Mouse (Mus musculus): ENCODE results near the gene Sae1. TPM values are rescaled to one million over a fixed set of nuclear protein-coding genes. Genes with fewer than 3 reads are reported as not detected.
"Not testable (repeated sequence)": the region's sequence is repeated elsewhere in the genome, so short reads cannot be mapped to it uniquely, and the experiment has no call there.

Sae1 gene
- polyA plus RNA-seq, 1 experiment = 169 TPM

- TF ChIP-seq SRF (IDR thresholded peaks at IDR 0.05; ENCODE audit: control insufficient read depth, insufficient read length, low read depth) = no peak
- peak; percentile 64 for TF ChIP-seq POLR2A (IDR thresholded peaks at IDR 0.05; ENCODE audit: insufficient read length, low read depth)
- no peak for TF ChIP-seq MAX (IDR thresholded peaks at IDR 0.05; ENCODE audit: low read depth)
- peak overlapping the region; percentile 65 for H3ac ChIP-seq (ENCODE audit: control insufficient read depth, insufficient read length)
- H3K4me2 ChIP-seq (ENCODE audit: low read depth) = peak overlapping the region; percentile 100
- peaks cover 32% of the 10 kb centered on the region for H3K79me2 ChIP-seq (ENCODE audit: control insufficient read depth, insufficient read depth)
- H3K27me3 ChIP-seq (ENCODE audit: control insufficient read depth, insufficient read depth, insufficient read length) = no peaks in the 10 kb centered on the region
- H3K36me3 ChIP-seq (ENCODE audit: control insufficient read depth, insufficient read depth) = no peaks in the 10 kb centered on the region
- H3K4me3 ChIP-seq = peak overlapping the region; percentile 98
These were observed 11.7 kb upstream of the Sae1 start for GRCm38 (mm10) chr7:16399098-16399819.

- TF ChIP-seq POLR2A (IDR thresholded peaks at IDR 0.05; ENCODE audit: insufficient read length, low read depth) (no peak), USF1 (IDR thresholded peaks at IDR 0.05; ENCODE audit: low read depth) (no peak), E2F4 (IDR thresholded peaks at IDR 0.05; ENCODE audit: insufficient read depth) (no peak), TCF3 (IDR thresholded peaks at IDR 0.05; ENCODE audit: insufficient read length, low read depth) (no peak), MYOD1 (IDR thresholded peaks at IDR 0.05; ENCODE audit: control insufficient read depth in 1 of 3, insufficient read length in 2 of 3, low read depth in 2 of 3) (no peak), POLR2AphosphoS2 (IDR thresholded peaks at IDR 0.05; ENCODE audit: insufficient read length, low read depth) (no peak), MAX (IDR thresholded peaks at IDR 0.05; ENCODE audit: low read depth) (no peak), MYOG (IDR thresholded peaks at IDR 0.05; ENCODE audit: control insufficient read depth in 1 of 3, insufficient read depth in 1 of 3, insufficient read length in 2 of 3, low read depth in 2 of 3) (no peak), SRF (IDR thresholded peaks at IDR 0.05; ENCODE audit: control insufficient read depth, insufficient read length, low read depth) (no peak), CEBPB (IDR thresholded peaks at IDR 0.05; ENCODE audit: insufficient read depth, poor library complexity, severe bottlenecking) (no peak), REST (IDR thresholded peaks at IDR 0.05; ENCODE audit: insufficient read depth, insufficient read length) (no peak), TCF12 (IDR thresholded peaks at IDR 0.05; ENCODE audit: insufficient read depth, poor library complexity, severe bottlenecking) (no peak)
- Histone ChIP-seq H3K4me3 (peak overlapping the region; percentile 98), H3ac (ENCODE audit: control insufficient read depth, insufficient read length) (peak overlapping the region; percentile 65), H3K36me3 (ENCODE audit: control insufficient read depth, insufficient read depth) (no peaks in the 10 kb centered on the region), H3K4me2 (ENCODE audit: low read depth) (peak overlapping the region; percentile 100), H3K79me2 (ENCODE audit: control insufficient read depth, insufficient read depth) (peaks cover 24% of the 10 kb centered on the region), H3K27me3 (ENCODE audit: control insufficient read depth, insufficient read depth, insufficient read length) (no peaks in the 10 kb centered on the region)
These were observed 10.9 kb upstream of the Sae1 start for GRCm38 (mm10) chr7:16398387-16399050.

GRCm38 (mm10) chr7:16397465-16397864, 9.9 kb upstream of the Sae1 start:
- H3K79me2 ChIP-seq (ENCODE audit: control insufficient read depth, insufficient read depth) = peaks cover 14% of the 10 kb centered on the region
- no peak overlapping the region for H3K4me3 ChIP-seq
- no peak overlapping the region for H3K4me2 ChIP-seq (ENCODE audit: low read depth)
- H3K36me3 ChIP-seq (ENCODE audit: control insufficient read depth, insufficient read depth) = no peaks in the 10 kb centered on the region
- no peaks in the 10 kb centered on the region for H3K27me3 ChIP-seq (ENCODE audit: control insufficient read depth, insufficient read depth, insufficient read length)
- no peak for TF ChIP-seq SRF (IDR thresholded peaks at IDR 0.05; ENCODE audit: control insufficient read depth, insufficient read length, low read depth)
- no peak for TF ChIP-seq REST (IDR thresholded peaks at IDR 0.05; ENCODE audit: insufficient read depth, insufficient read length)
- no peak for TF ChIP-seq MAX (IDR thresholded peaks at IDR 0.05; ENCODE audit: low read depth)
- TF ChIP-seq POLR2AphosphoS2 (IDR thresholded peaks at IDR 0.05; ENCODE audit: insufficient read length, low read depth) = no peak
- TF ChIP-seq MYOD1 (IDR thresholded peaks at IDR 0.05; ENCODE audit: control insufficient read depth in 1 of 3, insufficient read length in 2 of 3, low read depth in 2 of 3) = no peak
- no peak for TF ChIP-seq POLR2A (IDR thresholded peaks at IDR 0.05; ENCODE audit: insufficient read length, low read depth)
- TF ChIP-seq CEBPB (IDR thresholded peaks at IDR 0.05; ENCODE audit: insufficient read depth, poor library complexity, severe bottlenecking) = no peak
- TF ChIP-seq TCF3 (IDR thresholded peaks at IDR 0.05; ENCODE audit: insufficient read length, low read depth) = no peak
- no peak overlapping the region for H3ac ChIP-seq (ENCODE audit: control insufficient read depth, insufficient read length)

GRCm38 (mm10) chr7:16395944-16396343, 8.3 kb upstream of the Sae1 start:
- no peak overlapping the region for H3K4me2 ChIP-seq (ENCODE audit: low read depth)
- TF ChIP-seq E2F4 (IDR thresholded peaks at IDR 0.05; ENCODE audit: insufficient read depth) = no peak
- TF ChIP-seq MYOG (IDR thresholded peaks at IDR 0.05; ENCODE audit: control insufficient read depth in 1 of 3, insufficient read depth in 1 of 3, insufficient read length in 2 of 3, low read depth in 2 of 3) = no peak
- TF ChIP-seq SRF (IDR thresholded peaks at IDR 0.05; ENCODE audit: control insufficient read depth, insufficient read length, low read depth) = no peak
- TF ChIP-seq MYOD1 (IDR thresholded peaks at IDR 0.05; ENCODE audit: control insufficient read depth in 1 of 3, insufficient read length in 2 of 3, low read depth in 2 of 3) = no peak
- no peak for TF ChIP-seq TCF3 (IDR thresholded peaks at IDR 0.05; ENCODE audit: insufficient read length, low read depth)
- no peak for TF ChIP-seq MAX (IDR thresholded peaks at IDR 0.05; ENCODE audit: low read depth)
- H3ac ChIP-seq (ENCODE audit: control insufficient read depth, insufficient read length) = no peak overlapping the region
- no peaks in the 10 kb centered on the region for H3K27me3 ChIP-seq (ENCODE audit: control insufficient read depth, insufficient read depth, insufficient read length)
- H3K4me3 ChIP-seq = no peak overlapping the region
- H3K79me2 ChIP-seq (ENCODE audit: control insufficient read depth, insufficient read depth) = no peaks in the 10 kb centered on the region
- no peaks in the 10 kb centered on the region for H3K36me3 ChIP-seq (ENCODE audit: control insufficient read depth, insufficient read depth)

- no peaks in the 10 kb centered on the region for H3K27me3 ChIP-seq (ENCODE audit: control insufficient read depth, insufficient read depth, insufficient read length)
- no peak overlapping the region for H3K4me2 ChIP-seq (ENCODE audit: low read depth)
- H3K4me3 ChIP-seq = no peak overlapping the region
- H3ac ChIP-seq (ENCODE audit: control insufficient read depth, insufficient read length) = no peak overlapping the region
- H3K79me2 ChIP-seq (ENCODE audit: control insufficient read depth, insufficient read depth) = no peaks in the 10 kb centered on the region
- H3K36me3 ChIP-seq (ENCODE audit: control insufficient read depth, insufficient read depth) = no peaks in the 10 kb centered on the region
- TF ChIP-seq TCF3 (IDR thresholded peaks at IDR 0.05; ENCODE audit: insufficient read length, low read depth) (no peak), TCF12 (IDR thresholded peaks at IDR 0.05; ENCODE audit: insufficient read depth, poor library complexity, severe bottlenecking) (no peak), POLR2A (IDR thresholded peaks at IDR 0.05; ENCODE audit: insufficient read length, low read depth) (no peak)
These were observed 5.3 kb upstream of the Sae1 start for GRCm38 (mm10) chr7:16392923-16393322.

GRCm38 (mm10) chr7:16389942-16390341, 2.3 kb upstream of the Sae1 start:
- not testable (repeated sequence) for H3K36me3 ChIP-seq (ENCODE audit: control insufficient read depth, insufficient read depth); H3K27me3 ChIP-seq (ENCODE audit: control insufficient read depth, insufficient read depth, insufficient read length); H3ac ChIP-seq (ENCODE audit: control insufficient read depth, insufficient read length); H3K4me2 ChIP-seq (ENCODE audit: low read depth); H3K4me3 ChIP-seq
- H3K79me2 ChIP-seq (ENCODE audit: control insufficient read depth, insufficient read depth) = peaks cover 25% of the 10 kb centered on the region
